Mouse (Mus musculus): Measurements from ENCODE around the gene Nkapl. TPM values are rescaled to one million over a fixed set of nuclear protein-coding genes. Genes with fewer than 3 reads are reported as not detected.

Nkapl gene
- polyA plus RNA-seq, 1 experiment from 2014 or later: 2.9 TPM

DNA sequence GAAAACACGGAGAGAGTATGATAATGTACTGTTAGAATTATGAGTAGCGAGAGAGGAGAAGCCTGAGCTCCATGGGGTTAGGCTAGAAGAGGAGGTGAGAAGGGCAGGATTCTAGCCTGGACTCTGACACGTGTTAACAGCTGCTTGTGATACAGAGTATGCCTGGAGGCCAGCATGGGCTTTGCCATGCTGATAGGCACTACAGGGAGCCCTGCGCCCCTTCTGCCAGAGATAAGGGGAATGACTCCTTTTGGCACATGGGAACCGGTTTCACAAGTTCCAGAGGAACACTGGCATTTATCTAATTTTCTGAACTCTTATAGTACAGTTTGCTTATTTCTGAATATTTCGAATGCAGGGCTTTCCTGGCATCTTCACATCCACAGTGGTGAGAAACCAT lies 49.4 kb downstream of the Nkapl start:
- no peak overlapping the region for H3K4me3 ChIP-seq
- no peak overlapping the region for H3K9ac ChIP-seq (replicated peaks)
- H3K27me3 ChIP-seq: no peaks in the 10 kb centered on the region
- no peaks in the 10 kb centered on the region for H3K36me3 ChIP-seq
- H3K4me2 ChIP-seq (replicated peaks): no peak overlapping the region
- H3K27ac ChIP-seq (replicated peaks): no peak overlapping the region
- H3K9me3 ChIP-seq: no peaks in the 10 kb centered on the region
- no peak for ATAC-seq (ENCODE audit: low FRiP score, low read depth)
- H3K4me1 ChIP-seq: no peaks in the 10 kb centered on the region
- 75% methylated on average over 6 of the region's 6 CpGs for WGBS

DNA sequence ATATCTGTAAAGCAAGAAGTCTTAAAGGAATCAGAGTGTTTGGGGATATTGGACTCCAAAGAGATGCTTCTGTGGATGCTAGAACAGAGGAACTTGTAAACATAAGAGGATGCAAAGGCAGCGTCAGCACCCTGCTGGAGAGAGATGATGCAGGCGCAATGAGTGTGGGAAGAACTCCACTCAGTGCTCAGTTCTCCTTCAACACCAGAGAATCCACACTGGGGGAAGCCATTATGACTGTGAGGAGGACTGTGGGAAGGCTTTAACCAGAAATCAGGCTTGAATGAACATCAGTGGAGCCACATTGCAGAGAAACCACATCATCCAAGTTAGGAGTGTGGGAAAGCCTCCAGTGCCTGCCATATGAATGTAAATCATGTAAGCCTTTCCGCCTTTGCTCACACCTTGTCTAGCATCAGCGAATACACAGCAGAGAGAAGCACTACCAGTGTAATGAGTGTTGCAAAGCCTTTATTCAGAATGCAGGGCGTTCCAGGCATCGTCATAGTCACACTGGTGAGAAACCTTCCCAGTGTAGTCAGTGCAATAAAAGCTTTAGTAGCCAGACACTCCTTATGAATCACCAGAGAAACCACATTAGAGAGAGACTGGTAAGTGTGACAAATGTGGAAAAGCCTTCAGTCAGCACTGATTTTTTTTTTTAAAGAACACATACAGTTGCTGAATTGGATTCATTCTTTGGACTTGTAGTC lies 50.9 kb downstream of the Nkapl start:
- 85% methylated on average over 6 of the region's 6 CpGs for WGBS
- no peaks in the 10 kb centered on the region for H3K4me1 ChIP-seq
- no peak overlapping the region for H3K4me2 ChIP-seq (replicated peaks)
- no peak overlapping the region for H3K27ac ChIP-seq (replicated peaks)
- no peaks in the 10 kb centered on the region for H3K9me3 ChIP-seq
- H3K36me3 ChIP-seq: no peaks in the 10 kb centered on the region
- no peak overlapping the region for H3K4me3 ChIP-seq
- ATAC-seq (ENCODE audit: low FRiP score, low read depth): no peak
- H3K9ac ChIP-seq (replicated peaks): no peak overlapping the region
- no peaks in the 10 kb centered on the region for H3K27me3 ChIP-seq

MicroRNAs within 50 kb of the gene (microRNA counts, 519-probe panel; counts per million panel counts)
- 4,264 counts per million, percentile 27 among the panel's probes with 10 or more counts for microRNA mmu-miR-1896

Small RNA genes within 50 kb of the gene (microRNA-seq; reads per million reads assigned to microRNA genes)
- gene Mir1896: not detected

Other genes starting within 250 kb of the Nkapl start
- gene Gpx5, start 175.8 kb downstream of the Nkapl start, polyA plus RNA-seq (2016; fragmentation: Nextera tagmentation; extraction: Ambion mirVana): not detected in 2 replicates
- gene Gpx6, start 156.4 kb downstream of the Nkapl start, polyA plus RNA-seq (2016; fragmentation: Nextera tagmentation; extraction: Ambion mirVana): not detected in 2 replicates
- not detected in 2 replicates for gene Olfr1367, start 121.6 kb downstream of the Nkapl start, polyA plus RNA-seq (2016; fragmentation: Nextera tagmentation; extraction: Ambion mirVana)
- gene Zscan12, start 105.7 kb downstream of the Nkapl start, polyA plus RNA-seq (2016; fragmentation: Nextera tagmentation; extraction: Ambion mirVana): 20.3 and 20.7 TPM in 2 replicates
- gene Zkscan3, start 65.8 kb downstream of the Nkapl start, polyA plus RNA-seq (2016; fragmentation: Nextera tagmentation; extraction: Ambion mirVana): 99.0 and 100 TPM in 2 replicates
- 5.1 and 6.8 TPM in 2 replicates for gene Pgbd1, start 27.5 kb downstream of the Nkapl start, polyA plus RNA-seq (2016; fragmentation: Nextera tagmentation; extraction: Ambion mirVana)
- 24.4 and 24.6 TPM in 2 replicates for gene Zscan26, start 14.8 kb downstream of the Nkapl start, polyA plus RNA-seq (2016; fragmentation: Nextera tagmentation; extraction: Ambion mirVana)
- 6.8 and 7.4 TPM in 2 replicates for gene Zkscan4, start 10.4 kb upstream of the Nkapl start, polyA plus RNA-seq (2016; fragmentation: Nextera tagmentation; extraction: Ambion mirVana)
- gene Gm10065, start 10.9 kb upstream of the Nkapl start, polyA plus RNA-seq (2016; fragmentation: Nextera tagmentation; extraction: Ambion mirVana): not detected in 2 replicates
- 0.30 and 0.47 TPM in 2 replicates for gene AK157302, start 26.7 kb upstream of the Nkapl start, polyA plus RNA-seq (2016; fragmentation: Nextera tagmentation; extraction: Ambion mirVana)
- 3.2 and 4.4 TPM in 2 replicates for gene Gm11273, start 32.9 kb upstream of the Nkapl start, polyA plus RNA-seq (2016; fragmentation: Nextera tagmentation; extraction: Ambion mirVana)
- 8.9 and 9.2 TPM in 2 replicates for gene Zkscan8, start 62.6 kb upstream of the Nkapl start, polyA plus RNA-seq (2016; fragmentation: Nextera tagmentation; extraction: Ambion mirVana)
- 0.21 and 0.22 TPM in 2 replicates for gene Olfr1366, start 74.3 kb upstream of the Nkapl start, polyA plus RNA-seq (2016; fragmentation: Nextera tagmentation; extraction: Ambion mirVana)
- not detected in 2 replicates for gene Olfr1535, start 91.4 kb upstream of the Nkapl start, polyA plus RNA-seq (2016; fragmentation: Nextera tagmentation; extraction: Ambion mirVana)
- gene Olfr1364, start 113.2 kb upstream of the Nkapl start, polyA plus RNA-seq (2016; fragmentation: Nextera tagmentation; extraction: Ambion mirVana): not detected in 2 replicates
- not detected in 2 replicates for gene Olfr1362, start 145.5 kb upstream of the Nkapl start, polyA plus RNA-seq (2016; fragmentation: Nextera tagmentation; extraction: Ambion mirVana)
- not detected in 2 replicates for gene Olfr11, start 174.0 kb upstream of the Nkapl start, polyA plus RNA-seq (2016; fragmentation: Nextera tagmentation; extraction: Ambion mirVana)
- gene Olfr1361, start 194.9 kb upstream of the Nkapl start, polyA plus RNA-seq (2016; fragmentation: Nextera tagmentation; extraction: Ambion mirVana): not detected in 2 replicates
- not detected in 2 replicates for gene Olfr1360, start 208.9 kb upstream of the Nkapl start, polyA plus RNA-seq (2016; fragmentation: Nextera tagmentation; extraction: Ambion mirVana)
- gene Olfr1359, start 229.6 kb upstream of the Nkapl start, polyA plus RNA-seq (2016; fragmentation: Nextera tagmentation; extraction: Ambion mirVana): not detected in 2 replicates
- 2.2 and 3.1 TPM in 2 replicates for gene Hist1h2bl, start 247.6 kb upstream of the Nkapl start, polyA plus RNA-seq (2016; fragmentation: Nextera tagmentation; extraction: Ambion mirVana)
- 21.4 and 30.7 TPM in 2 replicates for gene Hist1h2ai, start 247.9 kb upstream of the Nkapl start, polyA plus RNA-seq (2016; fragmentation: Nextera tagmentation; extraction: Ambion mirVana)
- gene Hist1h3h, start 249.2 kb upstream of the Nkapl start, polyA plus RNA-seq (2016; fragmentation: Nextera tagmentation; extraction: Ambion mirVana): 6.0 and 10.1 TPM in 2 replicates